Mouse (Mus musculus) right cerebral cortex, postnatal 25 days (tissue): Measurements from ENCODE around the gene Inhbc.

ENCODE experiments used
- DNase-seq: peaks from one replicate; pipeline ENCODE4 v3.0.0; 2022

The Inhbc gene

DNA sequence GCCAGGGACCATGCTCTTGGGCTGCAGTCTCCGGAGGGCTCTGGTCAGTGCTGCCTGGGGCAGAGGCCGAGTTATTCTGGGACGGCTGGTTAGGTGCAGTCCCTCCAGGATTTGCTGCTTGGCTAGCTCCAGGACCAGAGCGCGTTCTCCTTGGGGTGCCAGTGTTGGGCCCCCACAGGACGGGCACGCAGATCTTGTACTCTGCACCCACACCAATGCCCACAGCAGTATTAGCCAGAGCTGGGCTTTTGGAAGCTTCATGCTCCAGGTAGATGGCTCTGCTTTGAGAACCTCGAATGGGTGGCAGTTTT is 19.0 kb downstream of the Inhbc start:
- no peak for DNase-seq

DNA sequence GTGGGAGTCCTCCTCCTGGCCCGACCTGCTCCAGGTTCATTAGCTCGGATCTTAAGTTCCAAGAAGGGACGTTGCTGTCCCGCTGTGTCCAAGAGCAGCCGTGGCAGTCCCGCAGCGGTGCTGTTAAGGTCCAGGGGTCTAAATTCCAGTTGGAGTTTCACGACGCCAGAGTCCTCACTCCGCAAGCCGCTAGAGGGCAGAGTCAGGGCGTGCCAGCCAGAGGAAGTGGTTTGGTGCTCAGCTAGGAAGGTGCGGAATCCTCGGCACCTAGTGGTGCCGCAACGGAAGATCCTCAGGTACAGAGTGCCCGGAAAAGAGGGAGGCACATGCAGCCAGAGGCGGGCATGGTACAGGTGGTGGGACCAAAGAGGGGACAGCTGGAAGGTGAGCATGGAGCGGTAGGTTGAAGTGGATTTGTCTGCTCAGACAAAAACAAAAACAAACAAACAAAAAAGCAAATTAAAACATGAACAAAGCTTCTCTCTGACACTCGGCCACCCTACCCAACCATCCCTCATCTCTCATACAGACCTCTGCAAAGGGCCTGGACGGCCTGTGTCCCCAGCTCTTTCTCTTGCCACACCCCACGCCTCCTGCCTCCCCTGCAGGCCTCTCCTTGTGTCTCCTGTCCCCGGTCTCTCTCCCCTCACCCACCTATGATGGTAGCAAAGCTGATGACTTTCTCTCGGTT is 19.5 kb downstream of the Inhbc start:
- peak; percentile 78 for DNase-seq

DNA sequence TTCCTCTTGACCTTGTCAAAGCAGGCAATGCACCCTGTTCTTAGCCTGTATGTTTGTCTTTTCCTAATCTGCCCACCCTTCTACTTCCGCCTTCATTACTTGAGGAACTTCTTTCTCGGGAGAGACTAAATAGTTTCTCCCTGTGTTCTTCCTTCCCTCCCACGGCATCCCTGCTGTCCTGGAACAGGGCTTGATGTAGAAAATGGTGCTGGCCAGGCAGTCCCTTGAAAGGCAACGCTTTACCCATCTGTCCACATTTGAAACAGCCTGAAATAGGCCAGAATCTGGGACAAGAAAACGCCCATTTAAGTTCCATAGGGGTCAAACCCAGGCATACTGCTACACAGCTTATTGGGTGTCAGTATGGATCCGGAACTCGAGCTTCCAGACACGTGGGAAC is 20.4 kb downstream of the Inhbc start:
- no peak for DNase-seq

GRCm38 (mm10) chr10:127348957-127349356 is 21.3 kb downstream of the Inhbc start:
- no peak for DNase-seq

- no peak for DNase-seq
These were observed 24.1 kb downstream of the Inhbc start for GRCm38 (mm10) chr10:127346173-127346572.

GRCm38 (mm10) chr10:127343029-127343428 is 27.2 kb downstream of the Inhbc start:
- no peak for DNase-seq

GRCm38 (mm10) chr10:127341891-127342639 is 28.2 kb downstream of the Inhbc start, which contains the start of gene Gli1:
Gene Gli1, minus strand, starts transcription at chr10:127341974.
- peak; percentile 71 for DNase-seq

GRCm38 (mm10) chr10:127341360-127341690 is 28.9 kb downstream of the Inhbc start:
- no peak for DNase-seq

DNA sequence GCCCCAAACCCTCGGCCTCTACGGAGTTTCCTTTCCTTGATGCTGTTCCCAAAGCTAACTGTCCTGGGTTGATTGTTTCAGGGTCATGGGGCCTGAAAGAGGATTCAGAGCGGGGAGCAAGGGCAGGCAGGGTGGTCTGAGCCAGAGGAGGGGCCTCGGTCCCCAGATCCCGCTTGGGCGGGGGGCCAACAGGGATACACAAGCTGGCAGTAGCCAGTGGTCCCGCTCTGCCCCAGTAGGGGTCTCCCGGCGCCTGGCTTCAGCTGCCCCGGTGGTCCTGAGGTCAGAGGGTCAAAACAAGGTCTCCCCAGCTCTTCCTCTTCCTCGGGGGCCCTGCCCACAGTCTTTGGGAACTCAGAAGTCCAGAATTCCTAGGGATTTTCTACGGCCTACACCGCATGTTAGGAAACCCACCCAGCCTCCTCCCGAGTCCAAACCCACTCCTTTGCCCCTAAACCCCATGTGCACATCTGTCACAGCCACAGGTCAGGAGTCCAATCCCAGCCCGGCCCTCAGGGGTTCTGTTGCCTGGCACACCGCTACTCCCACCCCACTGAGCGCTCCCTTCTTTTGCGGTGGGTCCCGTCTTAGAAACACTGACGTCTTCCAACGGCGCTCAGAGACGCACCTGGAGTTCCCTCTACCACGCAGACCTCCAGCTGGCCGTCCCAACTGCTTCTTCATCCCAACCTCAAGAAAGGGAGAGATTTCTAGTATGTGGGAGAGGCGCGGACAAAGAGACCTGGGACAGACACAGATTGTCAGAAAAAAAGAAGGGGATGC is 29.5 kb downstream of the Inhbc start:
- no peak for DNase-seq

GRCm38 (mm10) chr10:127339683-127340576 is 30.3 kb downstream of the Inhbc start:
- no peak for DNase-seq

DNA sequence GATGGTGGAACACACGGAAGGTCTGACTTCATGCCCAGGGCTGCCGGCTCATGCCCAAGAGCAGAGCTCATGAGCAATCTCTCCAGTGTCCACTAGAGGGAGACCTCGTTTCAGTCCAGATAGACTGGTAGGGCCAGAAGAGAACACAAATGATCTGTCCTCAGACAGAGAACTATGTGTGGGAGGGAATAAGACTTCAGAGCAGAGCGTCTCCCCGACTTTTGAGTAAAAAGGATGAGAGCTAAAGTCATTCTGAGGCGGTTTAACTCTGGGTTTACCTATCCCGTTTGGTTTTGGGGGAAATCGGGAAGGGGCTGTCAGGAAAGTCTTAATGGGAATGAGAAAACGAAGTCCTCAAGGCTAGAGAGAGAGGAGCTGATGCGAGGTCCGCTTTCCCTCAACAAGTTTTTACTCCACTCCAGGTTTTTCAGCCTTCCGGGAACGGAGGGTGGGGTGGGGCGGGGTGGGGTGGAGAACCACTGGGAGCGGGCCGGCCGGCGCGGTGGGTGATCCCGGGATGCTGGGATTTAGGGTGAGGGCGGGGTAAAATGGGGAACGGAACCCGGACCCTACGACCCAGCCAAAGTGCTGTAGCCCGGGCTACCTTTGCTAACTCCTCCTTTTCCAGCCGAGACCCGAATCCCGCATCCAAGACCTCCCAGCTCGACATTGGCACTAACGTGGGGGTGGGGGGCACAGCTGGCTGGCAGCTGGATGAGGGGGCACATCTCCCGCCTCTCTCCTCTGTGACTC is 31.1 kb downstream of the Inhbc start:
- DNase-seq: peak; percentile 82

DNA sequence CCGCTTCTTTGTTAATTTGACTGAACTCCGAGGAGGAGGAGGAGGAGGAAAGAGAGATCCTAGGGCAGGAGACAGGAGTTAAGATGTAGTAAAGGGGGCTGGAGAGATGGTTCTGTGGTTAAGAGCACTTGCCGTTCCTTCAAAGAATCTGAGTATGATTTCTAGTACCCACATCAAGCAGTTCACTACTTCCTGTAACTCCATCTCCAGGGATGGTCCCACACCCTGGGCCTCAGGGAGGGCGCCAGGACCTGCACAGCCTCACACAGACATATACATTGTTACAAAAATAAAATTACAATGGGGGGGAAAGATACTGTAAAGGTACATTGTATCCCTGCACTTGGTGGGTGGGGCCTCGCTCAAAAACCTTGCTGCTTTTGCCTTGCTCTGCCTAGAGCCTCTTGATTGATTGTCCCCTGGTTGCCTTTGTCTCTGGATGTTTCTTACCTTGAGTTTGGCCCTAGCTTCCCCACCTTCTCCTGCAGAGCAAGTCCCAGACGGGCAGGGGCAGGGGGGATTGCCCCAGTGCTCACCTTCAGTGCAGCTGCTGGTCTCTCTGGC is 32.6 kb downstream of the Inhbc start:
- no peak for DNase-seq

DNA sequence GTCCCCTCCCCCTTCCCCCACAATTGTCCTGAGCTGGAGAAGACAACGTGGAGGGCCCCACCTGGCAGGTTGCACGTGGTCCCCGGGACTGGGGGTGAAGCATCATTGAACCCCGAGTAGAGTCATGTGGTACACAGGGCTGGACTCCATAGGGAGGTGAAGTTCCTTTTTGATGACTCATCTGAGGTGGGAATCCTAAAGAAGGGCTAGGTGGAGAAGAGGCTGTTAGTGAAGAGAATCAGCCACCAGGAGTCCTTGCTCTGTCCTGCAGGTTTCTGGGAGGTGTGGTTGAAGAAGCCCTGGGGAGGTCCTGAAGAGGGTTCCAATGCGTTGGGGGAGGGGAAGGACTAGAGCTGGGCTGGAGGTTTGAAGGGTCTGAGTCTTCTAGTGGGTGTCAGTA is 33.3 kb downstream of the Inhbc start:
- no peak for DNase-seq

DNA sequence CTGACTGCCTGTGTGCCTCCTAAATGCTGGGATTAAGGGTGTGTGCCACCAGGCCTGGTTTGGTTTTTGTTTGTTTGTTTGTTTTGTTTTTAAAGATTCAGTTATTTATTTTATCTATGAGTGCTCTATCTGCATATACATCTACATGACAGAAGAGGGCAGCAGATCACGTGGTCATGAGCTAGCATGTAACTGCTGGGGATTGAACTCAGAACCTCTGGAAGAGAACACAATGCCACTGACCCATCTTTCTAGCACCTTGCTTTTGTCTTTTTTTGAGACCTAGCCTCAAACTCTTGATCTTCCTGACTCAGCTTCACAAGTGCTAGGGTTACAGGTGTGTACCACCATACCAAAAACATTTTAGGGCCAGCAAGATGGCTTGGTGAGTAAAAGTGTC is 35.0 kb downstream of the Inhbc start:
- DNase-seq: no peak

- no peak for DNase-seq
These were observed 37.1 kb downstream of the Inhbc start for GRCm38 (mm10) chr10:127333152-127333551.

- no peak for DNase-seq
These were observed 37.9 kb downstream of the Inhbc start for GRCm38 (mm10) chr10:127332211-127332874.

DNA sequence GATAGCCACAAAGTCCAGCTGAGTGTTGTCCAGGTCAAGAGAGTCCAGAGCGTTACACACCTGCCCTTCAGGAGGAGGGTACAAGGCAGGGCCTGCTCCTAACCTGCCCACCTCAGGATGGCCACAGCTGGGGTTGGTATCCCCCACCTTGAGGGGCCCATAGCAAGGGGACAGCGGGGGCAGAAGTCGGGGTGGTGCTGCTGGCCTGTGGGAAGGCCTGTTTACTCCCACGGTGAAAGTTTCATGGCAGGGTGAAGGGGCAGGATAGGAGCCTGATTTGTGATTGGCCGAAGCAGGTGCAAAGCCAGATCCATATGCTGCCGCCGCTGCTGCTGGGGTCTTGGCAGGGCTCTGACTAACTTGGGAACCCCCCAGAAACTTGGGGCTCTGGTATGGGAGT is 40.0 kb downstream of the Inhbc start:
- no peak for DNase-seq

DNA sequence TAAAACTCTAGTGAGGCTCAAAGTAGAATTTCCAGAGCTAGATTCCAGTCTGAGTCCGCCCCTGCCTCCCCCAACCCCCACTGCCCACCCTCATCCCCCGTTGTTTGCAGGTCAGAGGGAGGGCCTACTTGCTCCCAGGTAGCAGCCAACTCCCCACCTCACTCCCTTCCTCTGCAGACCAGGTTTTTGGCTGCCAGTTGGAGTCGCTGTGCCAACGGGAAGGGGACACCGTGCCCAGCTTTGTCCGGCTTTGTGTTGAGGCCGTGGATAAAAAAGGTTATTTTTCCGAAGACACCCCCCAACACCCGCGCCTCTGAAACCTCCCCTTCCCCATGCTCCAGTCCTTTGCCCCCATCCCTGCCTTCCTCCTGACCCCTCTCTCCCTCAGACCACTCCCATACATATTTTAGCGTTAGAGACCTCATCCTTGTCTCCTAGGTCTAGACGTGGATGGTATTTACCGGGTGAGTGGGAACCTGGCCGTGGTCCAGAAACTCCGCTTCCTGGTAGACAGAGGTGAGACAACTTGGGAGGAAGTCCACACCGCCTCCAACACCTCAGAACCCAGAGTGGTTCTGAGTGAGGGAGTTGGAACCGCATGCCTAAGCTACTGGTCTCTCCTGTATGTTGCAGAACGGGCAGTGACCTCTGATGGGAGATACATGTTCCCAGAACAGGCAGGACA is 42.6 kb downstream of the Inhbc start:
- DNase-seq: no peak

DNA sequence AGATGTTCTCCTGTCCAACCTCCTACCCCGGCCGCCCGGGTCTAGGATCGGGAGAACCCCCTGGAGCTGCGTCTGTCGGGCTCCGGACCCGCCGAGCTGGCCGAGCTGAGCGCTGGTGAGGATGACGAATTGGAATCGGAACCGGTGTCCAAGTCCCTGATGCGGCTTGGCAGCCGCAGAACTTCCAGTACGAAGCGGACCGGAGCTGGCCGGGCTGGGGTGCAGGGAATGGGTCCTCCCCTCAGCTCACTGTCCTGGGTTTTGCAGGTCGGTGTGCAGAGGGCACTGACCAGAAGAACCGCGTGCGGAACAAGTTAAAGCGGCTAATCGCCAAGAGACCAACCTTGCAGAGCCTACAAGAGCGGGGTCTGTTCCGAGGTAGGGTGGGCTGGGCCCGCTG is 43.4 kb downstream of the Inhbc start:
- no peak for DNase-seq

DNA sequence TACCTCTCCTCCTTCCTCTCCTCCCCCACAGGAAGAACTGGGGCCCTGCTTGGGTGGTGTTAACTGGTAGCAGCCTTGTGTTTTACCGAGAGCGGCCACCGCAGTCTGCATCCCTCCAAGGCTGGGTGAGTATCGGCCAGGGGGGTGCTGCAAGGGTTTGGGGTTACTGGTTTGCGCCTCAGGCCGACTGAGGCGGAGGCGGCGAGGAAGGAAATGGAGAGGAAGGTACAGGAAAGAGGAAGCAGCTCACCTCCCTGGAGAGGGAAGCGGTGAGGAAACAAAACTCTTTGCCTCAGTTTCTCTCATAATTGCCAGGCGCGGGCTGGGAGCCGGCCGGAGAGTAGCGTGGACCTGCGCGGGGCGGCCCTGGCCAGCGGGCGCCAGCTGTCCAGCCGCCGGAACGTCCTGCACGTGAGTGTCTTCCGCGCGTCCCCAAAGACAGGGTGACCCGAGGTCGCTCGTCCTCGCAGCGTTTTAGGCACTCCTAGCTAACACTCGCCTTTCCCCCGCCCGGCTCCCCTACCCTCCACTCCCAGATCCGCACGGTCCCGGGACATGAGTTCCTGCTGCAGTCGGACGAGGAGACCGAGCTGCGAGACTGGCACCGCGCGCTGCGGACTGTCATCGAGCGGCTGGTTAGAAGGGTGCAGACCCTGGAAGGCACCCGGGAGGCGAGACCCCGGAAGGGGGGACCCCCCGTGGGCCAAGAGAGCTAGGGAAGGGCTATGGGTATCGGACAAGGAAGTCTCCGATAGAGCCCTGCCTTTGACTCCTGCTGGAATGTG is 44.0 kb downstream of the Inhbc start:
- DNase-seq: no peak
